Mouse (Mus musculus): Measurements from ENCODE around the gene Smagp. TPM values are rescaled to one million over a fixed set of nuclear protein-coding genes. Genes with fewer than 3 reads are reported as not detected.

Gene Smagp
- polyA plus RNA-seq, 1 experiment, result 0.21 TPM

DNA sequence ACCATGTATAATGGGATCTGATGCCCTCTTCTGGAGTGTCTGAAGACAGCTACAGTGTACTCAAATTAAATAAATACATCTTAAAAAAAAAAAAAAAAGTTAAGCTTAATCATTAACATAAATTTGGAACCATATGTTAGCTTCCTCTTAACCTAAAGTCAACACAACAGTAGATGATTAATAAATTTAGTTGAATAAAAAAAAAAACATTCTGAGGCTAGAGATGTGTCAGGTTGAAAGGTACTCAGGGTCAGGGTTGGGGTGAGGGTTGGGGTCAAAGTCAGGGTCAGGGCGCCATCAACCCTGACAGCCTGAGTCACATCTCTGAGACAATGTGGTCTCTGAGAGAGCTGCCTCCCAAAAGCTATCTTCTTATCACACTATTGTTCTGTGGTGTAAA, 17.5 kb upstream of the Smagp start:
- Histone ChIP-seq H3K36me3 (ENCODE audit: control insufficient read depth, insufficient read depth) (no peaks in the 10 kb centered on the region), H3K79me2 (ENCODE audit: control insufficient read depth, insufficient read depth) (no peaks in the 10 kb centered on the region), H3K4me3 (ENCODE audit: insufficient read depth, poor library complexity, severe bottlenecking) (no peak overlapping the region), H3K27me3 (ENCODE audit: control insufficient read depth, insufficient read depth, insufficient read length) (peaks cover 49% of the 10 kb centered on the region), H3K79me3 (ENCODE audit: low read depth) (no peaks in the 10 kb centered on the region), H3ac (ENCODE audit: control insufficient read depth, insufficient read length, low read depth) (no peak overlapping the region)
- TF ChIP-seq MYOG (IDR thresholded peaks at IDR 0.05; ENCODE audit: control insufficient read depth, extremely low read depth, insufficient read length), result no peak
- TF ChIP-seq USF1 (IDR thresholded peaks at IDR 0.05; ENCODE audit: low read depth), result no peak
- TF ChIP-seq CEBPB (IDR thresholded peaks at IDR 0.05; ENCODE audit: low read depth), result no peak
- no peak for TF ChIP-seq MAX (IDR thresholded peaks at IDR 0.05)
- TF ChIP-seq MYOD1 (IDR thresholded peaks at IDR 0.05; ENCODE audit: control insufficient read depth, insufficient read length, low read depth), result no peak

- Histone ChIP-seq H3K36me3 (ENCODE audit: control insufficient read depth, insufficient read depth) (no peaks in the 10 kb centered on the region), H3K27me3 (ENCODE audit: control insufficient read depth, insufficient read depth, insufficient read length) (peaks cover 36% of the 10 kb centered on the region), H3K79me2 (ENCODE audit: control insufficient read depth, insufficient read depth) (no peaks in the 10 kb centered on the region), H3K79me3 (ENCODE audit: low read depth) (no peaks in the 10 kb centered on the region), H3ac (ENCODE audit: control insufficient read depth, insufficient read length, low read depth) (no peak overlapping the region), H3K4me3 (ENCODE audit: insufficient read depth, poor library complexity, severe bottlenecking) (no peak overlapping the region)
- TF ChIP-seq MYOD1 (IDR thresholded peaks at IDR 0.05; ENCODE audit: control insufficient read depth, insufficient read length, low read depth) (no peak), FOSL1 (IDR thresholded peaks at IDR 0.05; ENCODE audit: insufficient read depth, low read length, poor library complexity, severe bottlenecking) (no peak), MYOG (IDR thresholded peaks at IDR 0.05; ENCODE audit: control insufficient read depth, extremely low read depth, insufficient read length) (no peak), CTCF (IDR thresholded peaks at IDR 0.05; ENCODE audit: control insufficient read depth, insufficient read depth, insufficient read length) (no peak), MAX (IDR thresholded peaks at IDR 0.05) (no peak), CEBPB (IDR thresholded peaks at IDR 0.05; ENCODE audit: low read depth) (no peak), USF1 (IDR thresholded peaks at IDR 0.05; ENCODE audit: low read depth) (no peak)
Measured at GRCm38 (mm10) chr15:100651610-100652009, 14.9 kb upstream of the Smagp start.

GRCm38 (mm10) chr15:100650111-100650510, 13.4 kb upstream of the Smagp start:
- Histone ChIP-seq H3K27me3 (ENCODE audit: control insufficient read depth, insufficient read depth, insufficient read length) (peaks cover 27% of the 10 kb centered on the region), H3K36me3 (ENCODE audit: control insufficient read depth, insufficient read depth) (no peaks in the 10 kb centered on the region), H3K79me2 (ENCODE audit: control insufficient read depth, insufficient read depth) (no peaks in the 10 kb centered on the region), H3K4me3 (ENCODE audit: insufficient read depth, poor library complexity, severe bottlenecking) (no peak overlapping the region), H3ac (ENCODE audit: control insufficient read depth, insufficient read length, low read depth) (no peak overlapping the region), H3K79me3 (ENCODE audit: low read depth) (no peaks in the 10 kb centered on the region)
- TF ChIP-seq USF1 (IDR thresholded peaks at IDR 0.05; ENCODE audit: low read depth) (no peak), MYOD1 (IDR thresholded peaks at IDR 0.05; ENCODE audit: control insufficient read depth, insufficient read length, low read depth) (no peak), CTCF (IDR thresholded peaks at IDR 0.05; ENCODE audit: control insufficient read depth, insufficient read depth, insufficient read length) (no peak), FOSL1 (IDR thresholded peaks at IDR 0.05; ENCODE audit: insufficient read depth, low read length, poor library complexity, severe bottlenecking) (no peak), MAX (IDR thresholded peaks at IDR 0.05) (no peak), MYOG (IDR thresholded peaks at IDR 0.05; ENCODE audit: control insufficient read depth, extremely low read depth, insufficient read length) (no peak), CEBPB (IDR thresholded peaks at IDR 0.05; ENCODE audit: low read depth) (no peak)

DNA sequence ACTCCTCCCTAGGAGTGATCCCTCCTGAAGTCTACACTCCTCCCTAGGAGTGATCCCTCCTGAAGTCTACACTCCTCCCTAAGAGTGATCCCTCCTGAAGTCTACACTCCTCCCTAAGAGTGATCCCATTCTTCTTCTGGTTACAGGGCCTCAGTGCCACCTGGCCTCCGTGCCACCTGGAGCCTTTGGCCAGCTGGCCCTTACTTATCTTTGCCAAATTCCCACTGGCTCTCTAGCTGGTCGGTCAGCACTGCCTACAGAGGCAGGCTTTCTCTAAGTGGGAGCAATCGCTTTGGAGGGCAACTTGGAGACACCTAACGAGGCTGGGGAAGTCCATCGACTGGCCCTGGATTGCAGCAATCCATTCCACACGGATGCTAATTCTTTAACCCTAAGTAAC, 9.4 kb upstream of the Smagp start:
- Histone ChIP-seq H3K27me3 (ENCODE audit: control insufficient read depth, insufficient read depth, insufficient read length) (peaks cover 23% of the 10 kb centered on the region), H3K79me2 (ENCODE audit: control insufficient read depth, insufficient read depth) (no peaks in the 10 kb centered on the region), H3K79me3 (ENCODE audit: low read depth) (no peaks in the 10 kb centered on the region), H3ac (ENCODE audit: control insufficient read depth, insufficient read length, low read depth) (no peak overlapping the region), H3K36me3 (ENCODE audit: control insufficient read depth, insufficient read depth) (no peaks in the 10 kb centered on the region), H3K4me3 (ENCODE audit: insufficient read depth, poor library complexity, severe bottlenecking) (no peak overlapping the region)
- no peak for TF ChIP-seq MYOG (IDR thresholded peaks at IDR 0.05; ENCODE audit: control insufficient read depth, extremely low read depth, insufficient read length)
- TF ChIP-seq MYOD1 (IDR thresholded peaks at IDR 0.05; ENCODE audit: control insufficient read depth, insufficient read length, low read depth), result no peak
- TF ChIP-seq CTCF (IDR thresholded peaks at IDR 0.05; ENCODE audit: control insufficient read depth, insufficient read depth, insufficient read length), result no peak
- TF ChIP-seq MAX (IDR thresholded peaks at IDR 0.05), result no peak
- no peak for TF ChIP-seq FOSL1 (IDR thresholded peaks at IDR 0.05; ENCODE audit: insufficient read depth, low read length, poor library complexity, severe bottlenecking)
- TF ChIP-seq CEBPB (IDR thresholded peaks at IDR 0.05; ENCODE audit: low read depth), result no peak
- no peak for TF ChIP-seq USF1 (IDR thresholded peaks at IDR 0.05; ENCODE audit: low read depth)

DNA sequence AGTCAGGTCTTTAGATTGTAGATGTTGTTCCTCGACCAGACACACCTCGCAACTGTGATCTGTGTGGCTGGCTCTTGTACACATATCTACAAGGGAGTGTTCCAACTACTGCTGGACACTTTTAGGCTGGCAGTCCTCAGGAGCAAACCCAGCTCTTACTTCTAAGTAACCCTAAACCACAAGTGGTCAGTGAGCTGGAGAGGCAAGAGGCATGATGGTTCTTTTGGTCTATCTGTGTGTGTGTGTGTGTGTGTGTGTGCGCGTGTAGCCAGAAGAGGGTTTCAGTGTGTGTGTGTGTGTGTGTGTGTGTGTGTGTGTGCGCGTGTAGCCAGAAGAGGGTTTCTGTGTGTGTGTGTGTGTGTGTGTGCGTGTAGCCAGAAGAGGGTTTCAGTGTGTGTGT, 5.7 kb upstream of the Smagp start:
- no peaks in the 10 kb centered on the region for H3K79me3 ChIP-seq (ENCODE audit: low read depth)
- H3K27me3 ChIP-seq (ENCODE audit: control insufficient read depth, insufficient read depth, insufficient read length), result peaks cover 23% of the 10 kb centered on the region
- no peak overlapping the region for H3K4me3 ChIP-seq (ENCODE audit: insufficient read depth, poor library complexity, severe bottlenecking)
- no peak overlapping the region for H3ac ChIP-seq (ENCODE audit: control insufficient read depth, insufficient read length, low read depth)
- no peaks in the 10 kb centered on the region for H3K79me2 ChIP-seq (ENCODE audit: control insufficient read depth, insufficient read depth)
- TF ChIP-seq MAX (IDR thresholded peaks at IDR 0.05) (no peak), MYOG (IDR thresholded peaks at IDR 0.05; ENCODE audit: control insufficient read depth, extremely low read depth, insufficient read length) (no peak), FOSL1 (IDR thresholded peaks at IDR 0.05; ENCODE audit: insufficient read depth, low read length, poor library complexity, severe bottlenecking) (no peak), MYOD1 (IDR thresholded peaks at IDR 0.05; ENCODE audit: control insufficient read depth, insufficient read length, low read depth) (no peak), CEBPB (IDR thresholded peaks at IDR 0.05; ENCODE audit: low read depth) (no peak), USF1 (IDR thresholded peaks at IDR 0.05; ENCODE audit: low read depth) (no peak), CTCF (IDR thresholded peaks at IDR 0.05; ENCODE audit: control insufficient read depth, insufficient read depth, insufficient read length) (no peak)
- no peaks in the 10 kb centered on the region for H3K36me3 ChIP-seq (ENCODE audit: control insufficient read depth, insufficient read depth)

GRCm38 (mm10) chr15:100641226-100641810, 4.6 kb upstream of the Smagp start:
- Histone ChIP-seq H3K4me3 (ENCODE audit: insufficient read depth, poor library complexity, severe bottlenecking) (no peak overlapping the region), H3K36me3 (ENCODE audit: control insufficient read depth, insufficient read depth) (no peaks in the 10 kb centered on the region), H3ac (ENCODE audit: control insufficient read depth, insufficient read length, low read depth) (no peak overlapping the region), H3K79me3 (ENCODE audit: low read depth) (no peaks in the 10 kb centered on the region), H3K79me2 (ENCODE audit: control insufficient read depth, insufficient read depth) (no peaks in the 10 kb centered on the region), H3K27me3 (ENCODE audit: control insufficient read depth, insufficient read depth, insufficient read length) (peaks cover 33% of the 10 kb centered on the region)
- TF ChIP-seq MYOG (IDR thresholded peaks at IDR 0.05; ENCODE audit: control insufficient read depth, extremely low read depth, insufficient read length) (no peak), CEBPB (IDR thresholded peaks at IDR 0.05; ENCODE audit: low read depth) (no peak), MAX (IDR thresholded peaks at IDR 0.05) (no peak), FOSL1 (IDR thresholded peaks at IDR 0.05; ENCODE audit: insufficient read depth, low read length, poor library complexity, severe bottlenecking) (no peak), MYOD1 (IDR thresholded peaks at IDR 0.05; ENCODE audit: control insufficient read depth, insufficient read length, low read depth) (no peak), USF1 (IDR thresholded peaks at IDR 0.05; ENCODE audit: low read depth) (no peak), CTCF (IDR thresholded peaks at IDR 0.05; ENCODE audit: control insufficient read depth, insufficient read depth, insufficient read length) (no peak)

Measured in C2C12 (cell line).